Mouse (Mus musculus) heart, adult 9 months (tissue): ENCODE data around the gene Mthfsl.
"Not testable (repeated sequence)": the region's sequence is repeated elsewhere in the genome, so short reads cannot be mapped to it uniquely, and the experiment has no call there.

Experiments
- DNase-seq, 2 experiments: peaks; one replicate each; pipeline ENCODE4 v3.0.0; 2022; ENCODE audit warnings: low spot score in 2 of 2

Gene Mthfsl

DNA sequence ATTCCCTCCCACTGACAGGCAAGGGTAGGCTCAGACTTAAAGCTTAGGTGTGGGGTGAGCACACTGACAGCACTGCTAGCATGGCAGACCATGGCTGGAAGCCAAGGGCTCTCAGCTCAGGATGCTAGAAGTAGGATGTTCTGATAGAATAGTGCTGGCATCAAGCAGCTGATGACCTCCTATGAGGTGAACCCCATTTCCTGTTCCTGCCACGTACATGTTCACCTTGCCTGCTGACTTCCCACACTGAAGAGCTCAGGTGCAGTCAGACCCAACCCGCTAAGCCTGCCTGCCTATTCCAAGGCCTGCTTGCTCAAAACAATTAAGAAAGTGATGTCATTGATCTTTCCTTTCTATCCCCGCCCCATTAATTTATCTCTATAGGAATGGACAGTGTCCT is 30.6 kb downstream of the Mthfsl start:
- DNase-seq = not testable (repeated sequence)

- DNase-seq = not testable (repeated sequence)
Observed at GRCm38 (mm10) chr9:88686719-88687118, 33.4 kb downstream of the Mthfsl start.

GRCm38 (mm10) chr9:88658341-88658740 is 61.8 kb downstream of the Mthfsl start:
- DNase-seq = not testable (repeated sequence)

DNA sequence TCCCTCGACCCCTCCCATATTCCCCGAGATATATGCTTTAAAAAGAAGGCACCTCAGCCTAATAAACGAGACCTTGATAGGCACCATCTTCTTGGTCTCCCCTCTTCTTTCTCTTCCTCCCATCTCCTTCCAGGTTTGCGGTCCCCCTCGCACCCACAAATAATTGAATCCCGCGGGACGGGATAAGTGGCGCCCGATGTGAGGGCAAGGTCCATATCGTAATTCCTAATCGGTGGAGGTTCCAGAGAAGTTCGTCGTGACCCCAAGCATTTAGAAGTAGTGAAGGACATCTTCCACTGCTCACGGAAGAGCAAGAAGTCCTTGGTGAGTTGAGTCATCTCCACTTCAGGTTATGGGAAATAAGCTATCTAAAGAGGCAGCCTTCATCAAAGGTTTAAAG is 69.4 kb downstream of the Mthfsl start:
- DNase-seq = not testable (repeated sequence)
